Mouse (Mus musculus) neural tube, embryonic 14.5 days (tissue): ENCODE results near the gene Als2cr12. TPM values are rescaled to one million over a fixed set of nuclear protein-coding genes. Genes with fewer than 3 reads are reported as not detected.
"Not testable (repeated sequence)": the region's sequence is repeated elsewhere in the genome, so short reads cannot be mapped to it uniquely, and the experiment has no call there.

Source experiments
- ATAC-seq: fragments of 200-750 bp; cut with Nextera tagmentation; 2 replicates; pipeline ENCODE4 v1.8.0; 2017; ENCODE audit warnings: low read depth, mild to moderate bottlenecking, moderate TSS enrichment, moderate library complexity
- H3K27ac ChIP-seq: fragments of 300-500 bp; sonication (generic); 2 replicates; pipeline ENCODE4 v1.5.1; 2014; ENCODE audit warnings: low read depth, mild to moderate bottlenecking, control low read depth, low read length, moderate library complexity, mixed read lengths
- H3K27me3 ChIP-seq: fragments of 300-500 bp; sonication (generic); 2 replicates; pipeline ENCODE4 v1.6.1; 2014; ENCODE audit warnings: low read length; ENCODE audit not compliant: control insufficient read depth, insufficient read depth
- H3K36me3 ChIP-seq: fragments of 300-500 bp; sonication (generic); 2 replicates; pipeline ENCODE4 v1.6.1; 2014; ENCODE audit warnings: low read length, mixed read lengths; ENCODE audit not compliant: control insufficient read depth, insufficient read depth
- H3K4me1 ChIP-seq: fragments of 300-500 bp; sonication (generic); 2 replicates; pipeline ENCODE4 v1.6.1; 2014; ENCODE audit warnings: low read length; ENCODE audit not compliant: control insufficient read depth, insufficient read depth
- H3K4me2 ChIP-seq: fragments of 300-500 bp; sonication (generic); 2 replicates; pipeline ENCODE4 v1.6.1; 2014; ENCODE audit warnings: mild to moderate bottlenecking, low read depth, low read length, control low read depth
- H3K4me3 ChIP-seq: fragments of 300-500 bp; sonication (generic); 2 replicates; pipeline ENCODE4 v1.5.1; 2014; ENCODE audit warnings: low read depth, low read length, control low read depth, mixed read lengths
- H3K9ac ChIP-seq: fragments of 300-500 bp; sonication (generic); replicated peaks from 2 replicates; pipeline ENCODE4 v1.6.1; 2014; ENCODE audit warnings: low read depth, mild to moderate bottlenecking, control low read depth, low read length, mixed read lengths
- H3K9me3 ChIP-seq: fragments of 300-500 bp; sonication (generic); 2 replicates; pipeline ENCODE4 v1.6.1; 2016; ENCODE audit warnings: low read length; ENCODE audit not compliant: control insufficient read depth
- WGBS: fragments of 180-500 bp; shearing (Covaris S2); extraction: QIAGEN DNeasy Blood & Tissue Kit; methylation state at CpG from one replicate; pipeline ENCODE4 v1.1.7; 2014; 5-methylcytosine and 5-hydroxymethylcytosine counted together
- polyA plus RNA-seq: library from polyadenylated mRNA; unstranded; fragments of >200 nt; fragmentation: Nextera tagmentation; extraction: Ambion mirVana; gene quantifications from 2 replicates; pipeline ENCODE4 v1.2.1, GENCODE M21; 2014

Als2cr12 gene
- polyA plus RNA-seq, 1 experiment from 2014 or later: 0.11 TPM

DNA sequence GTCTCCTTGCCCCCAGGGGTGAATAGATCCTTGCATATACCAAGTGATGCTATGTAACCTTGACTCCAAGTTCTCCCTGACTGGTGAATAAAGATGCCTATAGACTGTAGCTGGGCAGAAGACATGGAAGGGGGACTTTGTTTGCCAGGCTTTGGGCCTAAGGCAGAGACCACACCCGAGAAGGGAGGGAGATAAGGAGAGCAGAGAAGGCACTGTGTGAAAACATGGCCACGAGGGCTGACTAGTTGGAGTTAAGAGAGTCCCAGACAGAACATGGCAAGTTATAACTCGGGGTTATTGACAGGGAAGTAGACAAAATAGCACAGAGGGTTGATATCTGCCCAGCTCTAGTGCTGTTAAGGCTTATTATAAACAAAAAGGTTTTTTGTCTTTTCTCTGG is 4.2 kb upstream of the Als2cr12 start:
- Histone ChIP-seq H3K9me3 (no peaks in the 10 kb centered on the region), H3K4me1 (no peaks in the 10 kb centered on the region), H3K4me2 (no peak overlapping the region), H3K9ac (no peak overlapping the region), H3K27me3 (no peaks in the 10 kb centered on the region), H3K4me3 (no peak overlapping the region), H3K27ac (no peak overlapping the region), H3K36me3 (no peaks in the 10 kb centered on the region)
- ATAC-seq: no peak
- 70% methylated on average over 3 of the region's 3 CpGs for WGBS

DNA sequence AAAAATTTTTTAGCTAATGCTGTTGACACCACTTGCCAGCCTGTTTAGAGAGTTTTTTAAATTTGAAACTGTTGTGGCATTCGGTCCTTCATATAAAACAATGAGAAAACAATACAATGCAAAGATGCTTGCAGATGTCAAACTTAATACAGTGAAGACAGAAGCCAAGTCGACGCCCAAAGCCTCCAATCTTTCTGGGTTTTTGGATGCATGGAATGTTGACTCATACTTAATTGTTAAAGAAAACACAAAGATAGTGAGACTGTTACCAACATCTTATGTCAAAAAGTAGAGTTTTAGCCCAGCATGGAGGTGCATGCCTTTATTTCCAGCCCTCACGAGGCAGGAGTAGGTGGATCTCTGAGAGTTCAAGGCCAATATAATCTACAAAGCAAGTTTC is 3.0 kb upstream of the Als2cr12 start:
- H3K4me2 ChIP-seq: no peak overlapping the region
- no peaks in the 10 kb centered on the region for H3K27me3 ChIP-seq
- H3K9ac ChIP-seq: no peak overlapping the region
- no peak overlapping the region for H3K4me3 ChIP-seq
- 87% methylated on average over 4 of the region's 4 CpGs for WGBS
- no peak for ATAC-seq
- H3K27ac ChIP-seq: no peak overlapping the region
- H3K9me3 ChIP-seq: no peaks in the 10 kb centered on the region
- no peaks in the 10 kb centered on the region for H3K4me1 ChIP-seq
- no peaks in the 10 kb centered on the region for H3K36me3 ChIP-seq

DNA sequence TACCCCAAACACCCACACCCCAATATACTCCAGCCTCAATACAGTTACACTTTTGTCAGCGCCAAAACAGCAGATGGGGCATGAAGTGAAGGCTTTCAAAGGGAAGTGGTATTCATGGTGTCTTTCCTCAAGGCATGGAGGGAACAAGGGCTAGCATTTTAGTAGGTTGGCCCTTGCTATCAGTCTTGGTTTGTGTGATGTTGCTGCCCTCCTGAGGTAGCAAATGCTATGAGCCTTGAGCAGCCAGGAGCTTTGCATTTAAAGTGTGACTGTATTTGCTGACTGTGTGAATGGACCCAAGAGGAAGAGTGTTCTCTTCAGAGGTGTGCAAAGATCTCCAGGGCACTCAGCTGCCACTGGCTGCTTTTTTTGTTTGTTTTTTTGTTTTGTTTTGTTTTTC is 1.8 kb upstream of the Als2cr12 start:
- not testable (repeated sequence) for H3K27ac ChIP-seq, H3K36me3 ChIP-seq, H3K27me3 ChIP-seq, H3K9me3 ChIP-seq, H3K4me1 ChIP-seq, H3K4me3 ChIP-seq, H3K4me2 ChIP-seq, ATAC-seq, H3K9ac ChIP-seq
- WGBS: 46% methylated on average over 1 of the region's 1 CpGs

DNA sequence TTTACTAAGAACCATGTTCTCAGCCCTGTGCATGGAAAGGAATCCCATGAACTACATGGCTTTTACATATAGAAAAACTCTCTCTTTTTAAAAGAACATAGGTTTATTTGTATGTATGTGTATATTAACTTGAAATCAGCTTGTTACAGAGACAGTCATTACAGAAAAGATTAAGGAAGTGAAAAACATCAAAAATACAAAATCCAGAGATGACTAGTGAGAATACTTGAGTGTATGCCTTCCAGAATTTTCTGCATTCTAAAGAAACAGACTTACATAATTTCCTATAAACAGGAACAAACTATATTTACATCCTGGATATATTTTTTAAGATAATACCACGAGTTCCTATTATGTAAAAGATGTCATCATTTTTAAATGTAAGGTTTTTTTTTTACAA is 2.1 kb downstream of the Als2cr12 start:
- Histone ChIP-seq H3K27ac (no peak overlapping the region), H3K36me3 (no peaks in the 10 kb centered on the region), H3K27me3 (no peaks in the 10 kb centered on the region), H3K9ac (no peak overlapping the region), H3K4me1 (no peaks in the 10 kb centered on the region), H3K4me2 (no peak overlapping the region), H3K4me3 (no peak overlapping the region), H3K9me3 (no peaks in the 10 kb centered on the region)
- ATAC-seq: no peak
- 90% methylated on average over 1 of the region's 1 CpGs for WGBS

DNA sequence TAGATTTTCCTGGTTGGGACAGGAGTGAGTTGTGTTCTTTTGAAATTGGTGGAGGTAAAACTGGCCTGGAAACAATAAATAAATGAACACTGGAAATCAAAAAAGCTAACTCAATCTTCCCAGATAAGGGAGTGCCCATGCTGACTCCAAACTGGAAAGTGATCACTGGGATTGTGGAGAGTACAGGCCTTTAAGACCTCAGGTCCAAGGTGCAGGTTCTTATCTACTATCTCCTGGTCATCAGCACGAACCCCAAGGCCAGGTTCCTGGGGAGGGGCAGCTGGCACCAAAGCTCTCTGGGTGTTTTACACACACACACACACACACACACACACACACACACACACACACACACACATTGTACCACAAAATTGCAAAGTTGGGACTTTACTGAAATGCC is 4.1 kb downstream of the Als2cr12 start:
- WGBS: 67% methylated on average over 1 of the region's 1 CpGs
- not testable (repeated sequence) for ATAC-seq, H3K4me2 ChIP-seq, H3K27me3 ChIP-seq, H3K9me3 ChIP-seq, H3K9ac ChIP-seq, H3K4me3 ChIP-seq, H3K36me3 ChIP-seq, H3K27ac ChIP-seq, H3K4me1 ChIP-seq

DNA sequence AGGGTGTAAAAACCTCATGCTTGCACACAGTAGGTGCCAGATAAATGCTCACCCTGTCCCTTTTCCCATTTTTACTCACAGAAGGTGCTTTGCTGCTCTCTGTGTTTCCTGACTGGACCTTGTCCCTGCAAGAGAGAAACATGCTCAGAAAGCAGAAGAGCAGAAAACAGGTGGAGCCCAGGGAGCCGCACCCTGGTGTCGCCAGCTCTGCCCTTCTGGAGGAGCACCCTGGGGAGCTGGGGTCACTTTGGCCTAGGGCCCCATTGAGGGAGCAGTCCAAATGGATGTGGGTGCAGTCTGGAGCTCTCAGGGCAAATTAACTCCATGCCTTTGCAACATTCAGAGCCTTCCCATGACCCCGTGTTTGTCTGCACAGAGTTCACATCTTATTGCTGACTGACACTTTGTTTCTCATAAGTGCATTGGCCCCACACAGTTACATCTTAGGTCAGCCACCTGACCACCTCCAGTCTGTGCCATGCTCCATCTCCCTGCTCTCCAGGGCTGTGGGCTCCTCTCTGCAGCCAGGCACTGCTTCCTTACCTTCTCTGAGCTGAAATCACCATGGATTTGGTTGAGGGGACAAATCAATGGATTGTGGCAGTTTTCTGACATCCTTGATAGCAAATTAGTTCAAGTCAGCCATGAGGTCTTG is 4.8 kb downstream of the Als2cr12 start:
- not testable (repeated sequence) for H3K27ac ChIP-seq, H3K4me3 ChIP-seq, H3K9me3 ChIP-seq, H3K27me3 ChIP-seq, H3K9ac ChIP-seq, H3K4me2 ChIP-seq, H3K36me3 ChIP-seq, ATAC-seq, H3K4me1 ChIP-seq
- 81% methylated on average over 2 of the region's 3 CpGs for WGBS

DNA sequence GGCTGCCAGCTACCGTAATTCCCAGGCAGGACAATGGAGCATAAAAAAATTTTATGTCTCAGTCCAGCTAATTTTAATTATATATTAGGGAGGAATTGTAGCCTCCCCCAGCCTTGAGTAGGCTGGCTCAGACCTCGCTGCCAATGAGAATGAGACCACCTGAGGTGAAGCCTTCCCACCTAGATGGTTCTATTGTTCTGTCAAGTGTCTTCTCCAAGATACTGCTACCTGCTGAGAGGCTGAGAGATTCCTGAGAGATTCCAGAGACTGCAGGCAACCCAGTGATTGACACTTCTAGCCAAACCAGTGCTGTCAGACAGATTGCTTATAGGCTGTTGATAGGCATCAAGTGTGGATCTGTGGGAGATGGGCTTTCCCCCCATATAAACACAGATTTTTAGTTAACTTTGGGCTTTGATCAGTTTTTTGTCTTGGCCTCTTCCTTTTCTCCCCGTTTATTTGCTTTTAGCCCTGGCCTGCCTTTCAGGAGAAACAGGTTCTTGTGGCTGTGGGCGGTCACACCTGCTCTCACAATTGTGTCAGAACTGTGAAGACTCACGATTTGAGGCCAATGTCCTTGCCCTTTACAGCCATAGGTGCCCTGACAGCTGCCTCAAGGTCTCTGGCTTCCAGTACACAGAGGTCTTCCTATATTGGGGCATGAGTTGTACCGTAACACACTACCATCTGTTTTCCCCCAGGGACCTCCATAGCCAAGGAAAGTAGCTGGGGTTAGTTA is 5.6 kb downstream of the Als2cr12 start:
- Histone ChIP-seq H3K4me1 (no peaks in the 10 kb centered on the region), H3K4me3 (no peak overlapping the region), H3K27ac (no peak overlapping the region), H3K9ac (no peak overlapping the region), H3K9me3 (no peaks in the 10 kb centered on the region), H3K36me3 (no peaks in the 10 kb centered on the region), H3K27me3 (no peaks in the 10 kb centered on the region), H3K4me2 (no peak overlapping the region)
- no peak for ATAC-seq
- WGBS: 66% methylated on average over 6 of the region's 6 CpGs

DNA sequence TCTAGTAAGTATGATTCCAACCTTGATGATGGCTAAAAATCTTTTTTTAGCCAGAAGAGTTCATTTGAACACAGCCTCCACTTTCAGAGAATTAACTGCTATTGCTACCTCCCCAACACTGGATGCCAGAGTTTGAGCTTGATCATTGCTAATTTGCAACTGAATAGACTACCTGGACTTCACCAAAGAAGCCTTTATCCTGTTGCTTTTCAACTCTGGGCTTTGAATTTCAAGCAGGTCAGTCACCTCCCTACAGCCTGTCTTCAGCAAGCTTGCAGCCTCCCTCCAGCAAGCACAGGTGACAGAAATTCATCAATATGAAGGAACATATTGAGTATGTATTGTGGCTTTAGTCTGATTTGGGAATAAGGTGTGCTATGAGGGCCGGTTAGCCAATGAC is 6.4 kb downstream of the Als2cr12 start:
- 79% methylated on average over 1 of the region's 1 CpGs for WGBS
- Histone ChIP-seq H3K9me3 (no peaks in the 10 kb centered on the region), H3K27ac (no peak overlapping the region), H3K4me3 (no peak overlapping the region), H3K36me3 (no peaks in the 10 kb centered on the region), H3K27me3 (no peaks in the 10 kb centered on the region), H3K9ac (no peak overlapping the region), H3K4me1 (no peaks in the 10 kb centered on the region), H3K4me2 (no peak overlapping the region)
- no peak for ATAC-seq

DNA sequence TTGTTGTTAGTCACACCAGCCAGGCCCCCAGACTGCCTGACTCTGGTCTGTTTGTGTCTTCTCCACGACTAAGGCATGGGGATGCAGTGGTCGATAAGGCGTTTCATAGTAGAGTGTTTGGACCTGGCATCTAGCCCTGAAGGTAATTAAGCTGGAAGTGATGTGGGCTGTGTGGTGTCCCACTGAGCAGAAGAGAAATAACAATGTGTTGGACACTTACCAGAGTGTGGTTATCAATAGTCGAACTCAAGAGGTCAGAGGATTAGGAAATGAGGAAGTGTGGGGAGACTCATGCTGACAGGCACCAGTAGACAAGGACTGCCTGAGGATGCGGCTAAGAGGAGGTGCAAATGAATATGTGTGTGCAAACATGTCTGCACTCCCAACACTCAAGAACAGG is 17.4 kb downstream of the Als2cr12 start:
- H3K27me3 ChIP-seq, H3K4me2 ChIP-seq, H3K4me1 ChIP-seq, H3K9me3 ChIP-seq, H3K36me3 ChIP-seq, H3K9ac ChIP-seq, ATAC-seq, H3K4me3 ChIP-seq, H3K27ac ChIP-seq: not testable (repeated sequence)
- 81% methylated on average over 5 of the region's 5 CpGs for WGBS
